Mouse (Mus musculus) CH12.LX (cell line): ENCODE measurements around the gene Myoc. TPM values are rescaled to one million over a fixed set of nuclear protein-coding genes. Genes with fewer than 3 reads are reported as not detected.

Source experiments
- DNase-seq: peaks from one replicate; pipeline ENCODE4 v3.0.0-alpha.2; 2013; ENCODE audit errors: extremely low read depth
- H3K27ac ChIP-seq: 2 replicates; pipeline ENCODE4 v1.5.1; 2012; ENCODE audit warnings: low read depth, mild to moderate bottlenecking, control low read depth, moderate library complexity; ENCODE audit not compliant: insufficient read depth
- H3K27me3 ChIP-seq: replicated peaks from 2 replicates; pipeline ENCODE3; 2012; ENCODE audit warnings: inconsistent platforms
- H3K36me3 ChIP-seq, 2 experiments: replicated peaks in 1 of 2; 2 replicates each; pipeline versions ENCODE3 to v1.6.1; 2012; ENCODE audit warnings: inconsistent platforms in 1 of 2, low read length in 1 of 2, mild to moderate bottlenecking in 1 of 2, mixed read lengths in 1 of 2, moderate library complexity in 1 of 2; ENCODE audit not compliant: control insufficient read depth in 1 of 2, insufficient read depth in 1 of 2
- H3K4me1 ChIP-seq, 2 experiments: 2 replicates each; pipeline ENCODE4 v1.6.1; 2012; ENCODE audit warnings: inconsistent platforms in 1 of 2, moderate library complexity in 1 of 2; ENCODE audit not compliant: insufficient read depth in 2 of 2, control insufficient read depth in 1 of 2
- H3K4me2 ChIP-seq: 2 replicates; pipeline ENCODE4 v1.6.1; 2012; ENCODE audit warnings: low read depth, mild to moderate bottlenecking, control low read depth; ENCODE audit not compliant: poor library complexity, insufficient read depth, severe bottlenecking
- H3K4me3 ChIP-seq, 3 experiments: fragments of 150-350 bp in 1 of 3; sonication (generic) in 1 of 3; replicated peaks in 1 of 3; 2 replicates each; pipeline versions ENCODE3 to v1.5.1; 2011 to 2012; ENCODE audit warnings: low read depth in 2 of 3, low read length in 2 of 3, mild to moderate bottlenecking in 2 of 3, moderate library complexity in 2 of 3, control low read depth in 1 of 3, improper control_type of control experiment in 1 of 3, inconsistent platforms in 1 of 3, mixed read lengths in 1 of 3; ENCODE audit not compliant: poor library complexity in 1 of 3
- H3K79me2 ChIP-seq: replicated peaks from 2 replicates; pipeline ENCODE4 v1.6.1; 2012; ENCODE audit warnings: mild to moderate bottlenecking, moderate library complexity; ENCODE audit not compliant: control insufficient read depth, poor library complexity, insufficient read depth, severe bottlenecking; ENCODE audit errors: extremely low read depth
- H3K9ac ChIP-seq: 2 replicates; pipeline ENCODE4 v1.6.1; 2012; ENCODE audit warnings: low read depth, mild to moderate bottlenecking, control low read depth, moderate library complexity; ENCODE audit not compliant: insufficient read depth
- H3K9me3 ChIP-seq: replicated peaks from 2 replicates; pipeline ENCODE3; 2012; ENCODE audit warnings: low read length, inconsistent platforms, mixed read lengths
- BHLHE40 ChIP-seq: IDR thresholded peaks from 2 replicates; pipeline ENCODE4 v1.6.1; 2011; ENCODE audit warnings: mild to moderate bottlenecking, low read depth, low read length, improper control_type of control experiment
- CHD1 ChIP-seq: IDR thresholded peaks from 2 replicates; pipeline ENCODE4 v1.6.1; 2012; ENCODE audit warnings: low read depth, low read length, improper control_type of control experiment, inconsistent platforms
- CHD2 ChIP-seq: IDR thresholded peaks from 2 replicates; pipeline ENCODE4 v1.6.1; 2011; ENCODE audit warnings: low read length, improper control_type of control experiment
- CTCF ChIP-seq, 2 experiments: IDR thresholded peaks in 1 of 2; conservative IDR thresholded peaks in 1 of 2; 2 replicates each; pipeline ENCODE4 v1.5.1; 2011 to 2012; ENCODE audit warnings: low read depth in 2 of 2, low read length in 2 of 2, improper control_type of control experiment in 1 of 2, inconsistent platforms in 1 of 2, mild to moderate bottlenecking in 1 of 2, moderate library complexity in 1 of 2
- E2F4 ChIP-seq: IDR thresholded peaks from 2 replicates; pipeline ENCODE4 v1.6.1; 2011; ENCODE audit warnings: low read depth, low read length, improper control_type of control experiment; ENCODE audit not compliant: insufficient replicate concordance
- ELF1 ChIP-seq: IDR thresholded peaks from 2 replicates; pipeline ENCODE4 v1.6.1; 2014; ENCODE audit warnings: low read depth, mild to moderate bottlenecking, inconsistent platforms, low read length, improper control_type of control experiment
- EP300 ChIP-seq: IDR thresholded peaks from 2 replicates; pipeline ENCODE4 v1.6.1; 2011; ENCODE audit warnings: low read length, improper control_type of control experiment
- ETS1 ChIP-seq: conservative IDR thresholded peaks from 2 replicates; pipeline ENCODE4 v1.6.1; 2012; ENCODE audit warnings: low read depth, mild to moderate bottlenecking, inconsistent platforms, low read length, improper control_type of control experiment, moderate library complexity
- GABPA ChIP-seq: IDR thresholded peaks from 2 replicates; pipeline ENCODE4 v1.6.1; 2012; ENCODE audit warnings: low read depth, low read length, improper control_type of control experiment, inconsistent platforms; ENCODE audit not compliant: insufficient replicate concordance
- IRF4 ChIP-seq: IDR thresholded peaks from 2 replicates; pipeline ENCODE4 v1.6.1; 2014; ENCODE audit warnings: low read depth, mild to moderate bottlenecking, inconsistent platforms, low read length, improper control_type of control experiment
- JUN ChIP-seq: IDR thresholded peaks from 2 replicates; pipeline ENCODE4 v1.6.1; 2011; ENCODE audit warnings: low read depth, mild to moderate bottlenecking, low read length, improper control_type of control experiment, moderate library complexity; ENCODE audit not compliant: insufficient read depth
- JUND ChIP-seq: conservative IDR thresholded peaks from 2 replicates; pipeline ENCODE4 v1.6.1; 2011; ENCODE audit warnings: low read depth, low read length, improper control_type of control experiment
- KAT2A ChIP-seq: IDR thresholded peaks from 2 replicates; pipeline ENCODE4 v1.6.1; 2012; ENCODE audit warnings: low read length, improper control_type of control experiment, inconsistent platforms; ENCODE audit not compliant: insufficient replicate concordance
- MAFK ChIP-seq: IDR thresholded peaks from 2 replicates; pipeline ENCODE4 v1.6.1; 2011; ENCODE audit warnings: low read length, improper control_type of control experiment; ENCODE audit not compliant: insufficient replicate concordance
- MAX ChIP-seq: IDR thresholded peaks from 2 replicates; pipeline ENCODE4 v1.6.1; 2011; ENCODE audit warnings: low read length, improper control_type of control experiment
- MAZ ChIP-seq: IDR thresholded peaks from 2 replicates; pipeline ENCODE4 v1.6.1; 2012; ENCODE audit warnings: low read depth, mild to moderate bottlenecking, inconsistent platforms, low read length, improper control_type of control experiment, moderate library complexity
- MEF2A ChIP-seq: IDR thresholded peaks from 2 replicates; pipeline ENCODE4 v1.6.1; 2014; ENCODE audit warnings: low read depth, mild to moderate bottlenecking, inconsistent platforms, low read length, improper control_type of control experiment, borderline replicate concordance
- MYC ChIP-seq: IDR thresholded peaks from 2 replicates; pipeline ENCODE4 v1.6.1; 2011; ENCODE audit warnings: low read depth, mild to moderate bottlenecking, improper control_type of control experiment, low read length
- NRF1 ChIP-seq: IDR thresholded peaks from 2 replicates; pipeline ENCODE4 v1.6.1; 2014; ENCODE audit warnings: low read depth, mild to moderate bottlenecking, inconsistent platforms, low read length, improper control_type of control experiment, moderate library complexity
- PAX5 ChIP-seq: IDR thresholded peaks from 2 replicates; pipeline ENCODE4 v1.6.1; 2012; ENCODE audit warnings: low read length, inconsistent platforms, mixed read lengths
- POLR2A ChIP-seq: IDR thresholded peaks from 2 replicates; pipeline ENCODE4 v1.6.1; 2011; ENCODE audit warnings: low read depth, mild to moderate bottlenecking, improper control_type of control experiment, low read length
- POLR2AphosphoS2 ChIP-seq: IDR thresholded peaks from 2 replicates; pipeline ENCODE4 v1.6.1; 2011; ENCODE audit warnings: low read depth, low read length, improper control_type of control experiment
- RAD21 ChIP-seq: IDR thresholded peaks from 2 replicates; pipeline ENCODE4 v1.6.1; 2011; ENCODE audit warnings: low read depth, mild to moderate bottlenecking, low read length, improper control_type of control experiment, moderate library complexity
- RCOR1 ChIP-seq: conservative IDR thresholded peaks from 2 replicates; pipeline ENCODE4 v1.6.1; 2012; ENCODE audit warnings: low read depth, mild to moderate bottlenecking, inconsistent platforms, low read length, improper control_type of control experiment
- SIN3A ChIP-seq: IDR thresholded peaks from 2 replicates; pipeline ENCODE4 v1.6.1; 2012; ENCODE audit warnings: low read length, improper control_type of control experiment, inconsistent platforms
- SMC3 ChIP-seq: IDR thresholded peaks from 2 replicates; pipeline ENCODE4 v1.6.1; 2011; ENCODE audit warnings: low read depth, low read length, improper control_type of control experiment
- TBP ChIP-seq: conservative IDR thresholded peaks from 2 replicates; pipeline ENCODE4 v1.6.1; 2011; ENCODE audit warnings: low read depth, low read length, improper control_type of control experiment
- TCF12 ChIP-seq: IDR thresholded peaks from 2 replicates; pipeline ENCODE4 v1.6.1; 2014; ENCODE audit warnings: low read depth, mild to moderate bottlenecking, inconsistent platforms, low read length, improper control_type of control experiment
- UBTF ChIP-seq: IDR thresholded peaks from 2 replicates; pipeline ENCODE4 v1.6.1; 2012; ENCODE audit warnings: low read depth, mild to moderate bottlenecking, inconsistent platforms, low read length, improper control_type of control experiment, moderate library complexity
- USF1 ChIP-seq: IDR thresholded peaks from 2 replicates; pipeline ENCODE4 v1.6.1; 2014; ENCODE audit warnings: low read depth, mild to moderate bottlenecking, inconsistent platforms, low read length, improper control_type of control experiment
- USF2 ChIP-seq: conservative IDR thresholded peaks from 2 replicates; pipeline ENCODE4 v1.6.1; 2011; ENCODE audit warnings: low read depth, low read length, improper control_type of control experiment
- ZC3H11A ChIP-seq: IDR thresholded peaks from 2 replicates; pipeline ENCODE4 v1.6.1; 2012; ENCODE audit warnings: low read depth, mild to moderate bottlenecking, inconsistent platforms, low read length, improper control_type of control experiment
- ZKSCAN1 ChIP-seq: IDR thresholded peaks from 2 replicates; pipeline ENCODE4 v1.6.1; 2012; ENCODE audit warnings: low read depth, inconsistent platforms, low read length, improper control_type of control experiment, borderline replicate concordance
- ZMIZ1 ChIP-seq: IDR thresholded peaks from 2 replicates; pipeline ENCODE4 v1.6.1; 2012; ENCODE audit warnings: low read depth, mild to moderate bottlenecking, inconsistent platforms, low read length, improper control_type of control experiment
- ZNF384 ChIP-seq: IDR thresholded peaks from 2 replicates; pipeline ENCODE4 v1.6.1; 2012; ENCODE audit warnings: low read depth, low read length, improper control_type of control experiment, inconsistent platforms
- dilution Hi-C: fragments of 300-500 bp; cut with MboI; formaldehyde crosslinking; loops from 2 replicates; pipeline ENCODE4 v1.14.3; 2020; ENCODE audit warnings: low sequenced_read_pairs; ENCODE audit not compliant: extremely low pct_unique_long_range_greater_than_20kb, extremely low pct_ligation_motif_present
- in situ Hi-C: fragments of 300-500 bp; cut with MboI; formaldehyde crosslinking; loops from 3 replicates; pipeline ENCODE4 v1.14.3; 2019; ENCODE audit warnings: low sequenced_read_pairs, low pct_ligation_motif_present, low pct_unique_long_range_greater_than_20kb, mixed read lengths
- polyA plus RNA-seq: library from polyadenylated mRNA; unstranded; fragments of >175 nt; gene quantifications from 2 replicates; pipeline ENCODE4 v1.2.1, GENCODE M21; 2012; ENCODE audit warnings: low read depth; ENCODE audit not compliant: insufficient read length
- total RNA-seq, 2 experiments: library from RNA; depleted of rRNA; stranded (reverse); fragments of 300-350 nt in 1 of 2; fragments of >200 nt in 1 of 2; gene quantifications; 2 replicates each; pipeline ENCODE4 v1.2.3; 2012 to 2014

The Myoc gene
- total and polyA plus RNA-seq, 3 experiments, result not detected

GRCm38 (mm10) chr1:162615511-162615910 lies 23.4 kb upstream of the Myoc start (continued):
- TF ChIP-seq TBP (no peak), POLR2A (no peak), ETS1 (no peak), GABPA (no peak), USF2 (peak; percentile 72), SMC3 (no peak), IRF4 (no peak), SIN3A (no peak), CTCF (conservative IDR thresholded peaks at IDR 0.05 in 1 of 2, IDR thresholded peaks at IDR 0.05 in 1 of 2; ENCODE audit: low read depth in 2 of 2, low read length in 2 of 2) (no peak), E2F4 (no peak), KAT2A (0 out of 2 replicates have a peak, but pooled peaks have one; percentile 47), CHD1 (no peak), MAX (peak; percentile 55), RAD21 (no peak), MAFK (no peak)

- TF ChIP-seq PAX5 (no peak), ZC3H11A (no peak), BHLHE40 (no peak), MAZ (no peak), ZMIZ1 (no peak), JUND (no peak), IRF4 (no peak), POLR2AphosphoS2 (no peak), RCOR1 (no peak), EP300 (no peak), E2F4 (no peak), SMC3 (peak; percentile 51), TCF12 (no peak), RAD21 (peak; percentile 30), GABPA (no peak), CTCF (conservative IDR thresholded peaks at IDR 0.05 in 1 of 2, IDR thresholded peaks at IDR 0.05 in 1 of 2; ENCODE audit: low read depth in 2 of 2, low read length in 2 of 2) (peak; percentile 21 to 74; a peak in 3 of 4 replicates), MEF2A (no peak), MAFK (no peak), CHD1 (no peak), USF2 (no peak), UBTF (no peak), JUN (no peak), ZNF384 (no peak), NRF1 (no peak), MYC (peak; percentile 68; the same call in 1 of the 2 replicates), ELF1 (no peak), POLR2A (no peak), ZKSCAN1 (no peak), CHD2 (no peak), SIN3A (no peak), ETS1 (no peak), USF1 (no peak)
- peak; percentile 21 for DNase-seq
- no peaks in the 10 kb centered on the region for H3K36me3 ChIP-seq
- in situ Hi-C loops (no loop called here), dilution Hi-C loops (no loop called here)
- H3K4me2 ChIP-seq, result no peak overlapping the region
- H3K79me2 ChIP-seq, result no peaks in the 10 kb centered on the region
- H3K9me3 ChIP-seq, result no peaks in the 10 kb centered on the region
- H3K27ac ChIP-seq, result no peak overlapping the region
- no peaks in the 10 kb centered on the region for H3K27me3 ChIP-seq
- peaks cover 0 to 4% of the 10 kb centered on the region in 2 experiments; a peak in 1 of 4 replicates for H3K4me1 ChIP-seq
- H3K9ac ChIP-seq, result no peak overlapping the region
- H3K4me3 ChIP-seq, result no peak overlapping the region
Observed at GRCm38 (mm10) chr1:162620487-162620886, 18.5 kb upstream of the Myoc start.
